Mouse (Mus musculus) embryonic facial prominence, embryonic 14.5 days (tissue): ENCODE data around the gene Hivep1. TPM values are rescaled to one million over a fixed set of nuclear protein-coding genes. Genes with fewer than 3 reads are reported as not detected.

Source experiments
- ATAC-seq: fragments of 200-750 bp; cut with Nextera tagmentation; 2 replicates; pipeline ENCODE4 v1.8.0; 2017; ENCODE audit warnings: low read depth, moderate number of reproducible peaks, moderate TSS enrichment
- DNase-seq: peaks from one replicate; pipeline ENCODE4 v3.0.0-alpha.2; 2015; ENCODE audit warnings: low spot score
- H3K27ac ChIP-seq: fragments of 300-500 bp; sonication (generic); replicated peaks from 2 replicates; pipeline ENCODE4 v1.5.1; 2014; ENCODE audit warnings: low read depth, mild to moderate bottlenecking, low read length, moderate library complexity
- H3K27me3 ChIP-seq: fragments of 300-500 bp; sonication (generic); replicated peaks from 2 replicates; pipeline ENCODE4 v1.6.1; 2014; ENCODE audit warnings: low read length; ENCODE audit not compliant: control insufficient read depth, insufficient read depth
- H3K36me3 ChIP-seq: fragments of 300-500 bp; sonication (generic); 2 replicates; pipeline ENCODE4 v1.6.1; 2014; ENCODE audit warnings: low read length, mixed read lengths; ENCODE audit not compliant: control insufficient read depth, insufficient read depth
- H3K4me1 ChIP-seq: fragments of 300-500 bp; sonication (generic); 2 replicates; pipeline ENCODE4 v1.6.1; 2014; ENCODE audit warnings: antibody characterized with exemption, low read length; ENCODE audit not compliant: control insufficient read depth, insufficient read depth
- H3K4me2 ChIP-seq: fragments of 300-500 bp; sonication (generic); 2 replicates; pipeline ENCODE4 v1.6.1; 2014; ENCODE audit warnings: low read depth, mild to moderate bottlenecking, low read length, moderate library complexity, mixed read lengths
- H3K4me3 ChIP-seq: fragments of 300-500 bp; sonication (generic); 2 replicates; pipeline ENCODE4 v1.5.1; 2014; ENCODE audit warnings: low read depth, mild to moderate bottlenecking, low read length
- H3K9ac ChIP-seq: fragments of 300-500 bp; sonication (generic); 2 replicates; pipeline ENCODE4 v1.6.1; 2014; ENCODE audit warnings: low read depth, mild to moderate bottlenecking, low read length, moderate library complexity, mixed read lengths
- H3K9me3 ChIP-seq: fragments of 300-500 bp; sonication (generic); 2 replicates; pipeline ENCODE4 v1.6.1; 2016; ENCODE audit warnings: low read length; ENCODE audit not compliant: control insufficient read depth
- WGBS: fragments of 180-500 bp; shearing (Covaris S2); extraction: QIAGEN DNeasy Blood & Tissue Kit; methylation state at CpG from one replicate; pipeline ENCODE4 v1.1.7; 2014; 5-methylcytosine and 5-hydroxymethylcytosine counted together
- polyA plus RNA-seq: library from polyadenylated mRNA; unstranded; fragments of >200 nt; fragmentation: Nextera tagmentation; extraction: Ambion mirVana; gene quantifications from 2 replicates; pipeline ENCODE4 v1.2.1, GENCODE M21; 2014

Hivep1 gene
- polyA plus RNA-seq, 1 experiment from 2014 or later = 10.9 TPM

GRCm38 (mm10) chr13:42088339-42088738, 36.5 kb downstream of the Hivep1 start:
- Histone ChIP-seq H3K27ac (no peak overlapping the region), H3K36me3 (peaks cover 4% of the 10 kb centered on the region; the same call in 1 of the 2 replicates), H3K27me3 (no peaks in the 10 kb centered on the region), H3K4me2 (no peak overlapping the region), H3K9me3 (no peaks in the 10 kb centered on the region), H3K4me3 (no peak overlapping the region), H3K4me1 (no peaks in the 10 kb centered on the region), H3K9ac (no peak overlapping the region)
- WGBS = 68% methylated on average over 5 of the region's 5 CpGs
- DNase-seq (no peak), ATAC-seq (no peak)

- Histone ChIP-seq H3K4me1 (peaks cover 4% of the 10 kb centered on the region; the same call in 1 of the 2 replicates), H3K4me2 (no peak overlapping the region), H3K27me3 (no peaks in the 10 kb centered on the region), H3K9me3 (no peaks in the 10 kb centered on the region), H3K4me3 (no peak overlapping the region), H3K9ac (no peak overlapping the region), H3K36me3 (no peaks in the 10 kb centered on the region), H3K27ac (no peak overlapping the region)
- WGBS = 77% methylated on average over 8 of the region's 8 CpGs
- no peak for ATAC-seq
- no peak for DNase-seq
These were observed 37.2 kb downstream of the Hivep1 start for GRCm38 (mm10) chr13:42089025-42089424.

GRCm38 (mm10) chr13:42090751-42091150, 38.9 kb downstream of the Hivep1 start:
- no peaks in the 10 kb centered on the region for H3K27me3 ChIP-seq
- no peak overlapping the region for H3K9ac ChIP-seq
- DNase-seq (no peak), ATAC-seq (no peak)
- H3K27ac ChIP-seq = no peak overlapping the region
- no peaks in the 10 kb centered on the region for H3K36me3 ChIP-seq
- WGBS = 92% methylated on average over 5 of the region's 5 CpGs
- H3K4me3 ChIP-seq = no peak overlapping the region
- no peak overlapping the region for H3K4me2 ChIP-seq
- peaks cover 4% of the 10 kb centered on the region for H3K4me1 ChIP-seq
- no peaks in the 10 kb centered on the region for H3K9me3 ChIP-seq

GRCm38 (mm10) chr13:42092392-42093139, 40.7 kb downstream of the Hivep1 start:
- DNase-seq = no peak
- no peak for ATAC-seq
- Histone ChIP-seq H3K4me2 (no peak overlapping the region), H3K27ac (no peak overlapping the region), H3K9me3 (no peaks in the 10 kb centered on the region), H3K36me3 (no peaks in the 10 kb centered on the region), H3K4me3 (no peak overlapping the region), H3K4me1 (peaks cover 4% of the 10 kb centered on the region), H3K27me3 (no peaks in the 10 kb centered on the region), H3K9ac (no peak overlapping the region)
- WGBS = 44% methylated on average over 8 of the region's 8 CpGs

- no peak overlapping the region for H3K4me3 ChIP-seq
- DNase-seq (no peak), ATAC-seq (no peak)
- no peaks in the 10 kb centered on the region for H3K27me3 ChIP-seq
- H3K36me3 ChIP-seq = no peaks in the 10 kb centered on the region
- peaks cover 4% of the 10 kb centered on the region for H3K4me1 ChIP-seq
- H3K4me2 ChIP-seq = no peak overlapping the region
- no peak overlapping the region for H3K27ac ChIP-seq
- H3K9ac ChIP-seq = no peak overlapping the region
- H3K9me3 ChIP-seq = peaks cover 4% of the 10 kb centered on the region; the same call in 1 of the 2 replicates
- 53% methylated on average over 12 of the region's 12 CpGs for WGBS
These were observed 41.6 kb downstream of the Hivep1 start for GRCm38 (mm10) chr13:42093268-42094042.

GRCm38 (mm10) chr13:42095826-42096515, 44.1 kb downstream of the Hivep1 start:
- H3K9me3 ChIP-seq = peaks cover 5% of the 10 kb centered on the region; the same call in 1 of the 2 replicates
- no peak overlapping the region for H3K27ac ChIP-seq
- peaks cover 4% of the 10 kb centered on the region for H3K4me1 ChIP-seq
- no peak overlapping the region for H3K4me2 ChIP-seq
- peak; percentile 48; the same call in 1 of the 2 replicates for ATAC-seq
- H3K36me3 ChIP-seq = no peaks in the 10 kb centered on the region
- no peaks in the 10 kb centered on the region for H3K27me3 ChIP-seq
- 64% methylated on average over 10 of the region's 10 CpGs for WGBS
- no peak overlapping the region for H3K9ac ChIP-seq
- no peak overlapping the region for H3K4me3 ChIP-seq
- no peak for DNase-seq

- no peak overlapping the region for H3K27ac ChIP-seq
- H3K9me3 ChIP-seq = peaks cover 5% of the 10 kb centered on the region; the same call in 1 of the 2 replicates
- ATAC-seq = no peak
- peaks cover 15% of the 10 kb centered on the region for H3K4me1 ChIP-seq
- H3K27me3 ChIP-seq = no peaks in the 10 kb centered on the region
- no peaks in the 10 kb centered on the region for H3K36me3 ChIP-seq
- no peak overlapping the region for H3K4me3 ChIP-seq
- H3K9ac ChIP-seq = no peak overlapping the region
- DNase-seq = no peak
- no peak overlapping the region for H3K4me2 ChIP-seq
These were observed 45.3 kb downstream of the Hivep1 start for GRCm38 (mm10) chr13:42097109-42097508.

- no peak overlapping the region for H3K27ac ChIP-seq
- no peak overlapping the region for H3K4me3 ChIP-seq
- DNase-seq (no peak), ATAC-seq (no peak)
- 98% methylated on average over 1 of the region's 1 CpGs for WGBS
- H3K4me1 ChIP-seq = peaks cover 25% of the 10 kb centered on the region
- H3K9ac ChIP-seq = no peak overlapping the region
- no peaks in the 10 kb centered on the region for H3K27me3 ChIP-seq
- no peak overlapping the region for H3K4me2 ChIP-seq
- peaks cover 5% of the 10 kb centered on the region; the same call in 1 of the 2 replicates for H3K9me3 ChIP-seq
- no peaks in the 10 kb centered on the region for H3K36me3 ChIP-seq
These were observed 46.7 kb downstream of the Hivep1 start for GRCm38 (mm10) chr13:42098522-42098921.
